Comparison of ENCODE assay signal across 10 mouse cellular contexts in genomic region chr9:22230556-22230955, GRCm38 (mm10). TPM values are rescaled to one million over a fixed set of nuclear protein-coding genes. Genes with fewer than 3 reads are reported as not detected.
DNase-seq lines count a peak whose midpoint lies in the region; ATAC-seq lines count a peak whose summit lies in the region.
"Had no signal": no experiment of that assay in that cellular context is flagged by ENCODE, and none has a peak within 500 bp of the region (broad histone marks: within the 10 kb centered on the region; RNA-seq: fewer than 3 reads in every experiment).

No protein-coding gene starts in this region.

- no peaks in the 10 kb centered on the region for H3K27me3 ChIP-seq in kidney, embryonic 16.5 days (ENCODE audit: insufficient read depth, low read length)
- H3K27me3 ChIP-seq: embryonic facial prominence, embryonic 15.5 days had no signal

- H3K4me3 ChIP-seq in kidney, embryonic 16.5 days (ENCODE audit: low read length): no peak overlapping the region
- H3K4me3 ChIP-seq: embryonic facial prominence, embryonic 15.5 days had no signal

- peaks cover 7% of the 10 kb centered on the region for H3K36me3 ChIP-seq in kidney, embryonic 16.5 days (ENCODE audit: insufficient read depth, low read length)

- H3K9me3 ChIP-seq in kidney, embryonic 16.5 days (ENCODE audit: low read length): 0 out of 2 replicates have a peak, but pooled peaks cover 2% of the 10 kb centered on the region
- H3K9me3 ChIP-seq: embryonic facial prominence, embryonic 15.5 days had no signal

- no peak overlapping the region for H3K9ac ChIP-seq in kidney, embryonic 16.5 days (replicated peaks; ENCODE audit: low read length)
- H3K9ac ChIP-seq: embryonic facial prominence, embryonic 15.5 days had no signal

- no peak overlapping the region for H3K27ac ChIP-seq in kidney, embryonic 16.5 days (ENCODE audit: low read length)
- H3K27ac ChIP-seq: embryonic facial prominence, embryonic 15.5 days had no signal

- no peak for ATAC-seq in kidney, embryonic 16.5 days (ENCODE audit: low FRiP score, low TSS enrichment)
- ATAC-seq in granulocyte monocyte progenitor cell, adult 5-6 weeks (replicated peaks; ENCODE audit: poor library complexity, severe bottlenecking): 0 out of 2 replicates have a peak, but pooled peaks have one; percentile 25

- H3K4me2 ChIP-seq in kidney, embryonic 16.5 days (replicated peaks; ENCODE audit: low read depth, low read length): no peak overlapping the region
- H3K4me2 ChIP-seq: embryonic facial prominence, embryonic 15.5 days had no signal

- peak; percentile 12 for DNase-seq in kidney, adult 9 months
- peak; percentile 51 for DNase-seq in 3T3-L1 (ENCODE audit: low read depth, low spot score)
- peak; percentile 33 for DNase-seq in CD4-positive helper T cell, adult 2 months (ENCODE audit: low read depth, low spot score)
- DNase-seq in spleen, adult 12 weeks (ENCODE audit: low spot score): no peak
- DNase-seq in right cerebral cortex, adult 2 months (ENCODE audit: low spot score in 2 of 2): no peak
- DNase-seq: right cerebral cortex, postnatal 4 days had no signal

- H3K4me1 ChIP-seq in kidney, embryonic 16.5 days (ENCODE audit: insufficient read depth, low read length): peaks cover 4% of the 10 kb centered on the region

RNA-seq across cellular contexts. Expression of gene Zfp809, which starts 5.0 kb away (rescaled TPM):
- 20.0 and 21.7 TPM in 2 replicates for polyA plus RNA-seq in kidney, embryonic 16.5 days (2015; fragmentation: Nextera tagmentation; extraction: Ambion mirVana)
- total RNA-seq in granulocyte monocyte progenitor cell, adult 5-6 weeks (2014; fragmentation: Nextera tagmentation): 50.6 and 54.9 TPM in 2 replicates
- 20.4 and 27.2 TPM in 2 replicates for total RNA-seq in granulocyte monocyte progenitor cell, adult 5-6 weeks (2017)

RNA-seq across cellular contexts. Expression of gene Zfp599, which starts 29.1 kb away (rescaled TPM):
- 4.9 and 5.2 TPM in 2 replicates for polyA plus RNA-seq in kidney, embryonic 16.5 days (2015; fragmentation: Nextera tagmentation; extraction: Ambion mirVana)
- 1.3 and 3.1 TPM in 2 replicates for total RNA-seq in granulocyte monocyte progenitor cell, adult 5-6 weeks (2014; fragmentation: Nextera tagmentation)
- total RNA-seq in granulocyte monocyte progenitor cell, adult 5-6 weeks (2017): 8.9 and 10.3 TPM in 2 replicates

RNA-seq across cellular contexts. Expression of gene Zfp872, which starts 42.7 kb away (rescaled TPM):
- 0.20 and 0.32 TPM in 2 replicates for polyA plus RNA-seq in kidney, embryonic 16.5 days (2015; fragmentation: Nextera tagmentation; extraction: Ambion mirVana)
- not detected in 2 replicates for total RNA-seq in granulocyte monocyte progenitor cell, adult 5-6 weeks (2014; fragmentation: Nextera tagmentation)
- total RNA-seq in granulocyte monocyte progenitor cell, adult 5-6 weeks (2017): not detected in 2 replicates
- polyA plus RNA-seq: frontal cortex, adult 2 months had no signal

Comparison
In these comparisons a context has a peak if more than half of its experiments do, and no peak if none do; other contexts are left out.
1. DNase-seq: peak in kidney, adult 9 months (single experiment), 3T3-L1 (single experiment) and CD4-positive helper T cell, adult 2 months (single experiment); none in spleen, adult 12 weeks (single experiment) and right cerebral cortex, adult 2 months (0 of 2).